Mouse (Mus musculus) urinary bladder, postnatal 36 days (tissue): ENCODE measurements around the gene Traf3ip1.

ENCODE experiments used
- DNase-seq, 2 experiments: peaks; one replicate each; pipeline ENCODE4 v3.0.0; 2022; ENCODE audit warnings: low spot score in 2 of 2, mixed read lengths in 1 of 2

Traf3ip1 gene

GRCm38 (mm10) chr1:91533483-91533882 lies 39.0 kb downstream of the Traf3ip1 start:
- DNase-seq: no peak

DNA sequence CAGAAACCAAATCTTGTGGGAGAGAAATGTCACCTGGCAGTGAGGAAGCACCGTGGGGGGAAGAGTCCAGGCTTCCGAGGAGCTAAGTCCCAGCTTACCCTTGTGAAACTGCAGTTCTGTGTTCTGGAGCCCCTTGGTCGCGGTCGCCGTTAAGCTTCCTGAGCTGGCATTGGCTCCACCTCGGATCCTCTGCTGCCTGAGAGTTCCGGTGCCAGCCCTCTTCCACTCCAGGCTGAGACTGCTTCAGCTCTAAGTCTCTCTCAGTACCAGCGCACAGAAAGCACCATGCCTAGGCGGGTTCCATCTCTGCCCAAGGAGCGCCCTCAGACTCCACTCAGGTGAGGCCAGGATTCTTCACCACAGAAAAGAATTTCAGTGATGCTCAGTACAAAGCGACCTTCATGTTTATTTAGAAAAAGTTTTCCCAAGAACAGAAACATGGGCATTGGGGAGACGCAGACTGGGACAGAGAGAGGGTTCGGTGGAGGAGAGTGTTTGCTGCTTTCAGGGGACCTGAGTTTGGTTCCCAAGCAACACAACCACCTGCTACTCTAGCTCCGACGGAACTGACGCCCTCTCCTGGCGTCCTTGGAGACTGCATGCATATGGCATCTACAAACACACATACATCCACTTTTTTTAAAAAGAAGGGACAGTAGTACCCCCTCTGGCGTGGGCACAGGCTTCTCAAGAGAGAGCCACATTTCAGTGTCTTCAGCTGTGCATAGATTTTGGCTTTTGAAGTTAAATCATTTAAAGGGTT lies 39.7 kb downstream of the Traf3ip1 start:
- DNase-seq: no peak

GRCm38 (mm10) chr1:91537786-91538569 lies 43.5 kb downstream of the Traf3ip1 start:
- no peak for DNase-seq

GRCm38 (mm10) chr1:91538570-91538929 lies 44.1 kb downstream of the Traf3ip1 start:
- no peak for DNase-seq

- no peak for DNase-seq
Observed at GRCm38 (mm10) chr1:91539246-91539645, 44.8 kb downstream of the Traf3ip1 start.

- DNase-seq: no peak
Observed at GRCm38 (mm10) chr1:91539704-91540270, 45.3 kb downstream of the Traf3ip1 start.

DNA sequence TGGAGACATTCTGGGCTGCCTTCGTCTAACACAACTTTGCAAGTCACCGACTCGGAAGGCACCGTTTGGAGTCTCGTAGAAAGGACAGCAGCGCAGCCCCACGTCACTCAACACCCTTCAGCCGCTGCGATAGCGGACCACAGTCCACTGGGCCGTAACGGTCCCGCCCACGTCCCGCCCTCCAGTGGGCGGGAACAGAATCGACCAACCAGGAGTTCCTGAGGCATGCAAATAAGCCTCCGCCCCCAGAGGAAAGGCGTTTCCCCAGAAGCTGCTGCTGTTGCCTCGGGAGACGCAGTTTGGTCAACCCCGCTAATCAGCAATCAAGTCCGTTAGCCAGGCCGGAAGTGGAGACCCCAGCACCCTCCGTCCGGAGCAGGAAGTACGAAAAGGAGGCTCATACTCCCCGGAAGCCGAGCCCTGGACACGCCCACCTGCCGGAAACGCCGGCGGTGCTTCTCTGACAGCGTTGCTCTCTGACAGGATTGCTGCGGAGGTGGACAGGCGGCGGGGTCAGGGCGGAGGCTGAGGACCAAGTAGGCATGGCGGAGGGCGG lies 45.9 kb downstream of the Traf3ip1 start, which contains the start of gene Asb1:
Gene Asb1 (plus strand): TSS at position 274 of the 556 bp plus-strand sequence.
- peak; percentile 90 to 94 for DNase-seq

DNA sequence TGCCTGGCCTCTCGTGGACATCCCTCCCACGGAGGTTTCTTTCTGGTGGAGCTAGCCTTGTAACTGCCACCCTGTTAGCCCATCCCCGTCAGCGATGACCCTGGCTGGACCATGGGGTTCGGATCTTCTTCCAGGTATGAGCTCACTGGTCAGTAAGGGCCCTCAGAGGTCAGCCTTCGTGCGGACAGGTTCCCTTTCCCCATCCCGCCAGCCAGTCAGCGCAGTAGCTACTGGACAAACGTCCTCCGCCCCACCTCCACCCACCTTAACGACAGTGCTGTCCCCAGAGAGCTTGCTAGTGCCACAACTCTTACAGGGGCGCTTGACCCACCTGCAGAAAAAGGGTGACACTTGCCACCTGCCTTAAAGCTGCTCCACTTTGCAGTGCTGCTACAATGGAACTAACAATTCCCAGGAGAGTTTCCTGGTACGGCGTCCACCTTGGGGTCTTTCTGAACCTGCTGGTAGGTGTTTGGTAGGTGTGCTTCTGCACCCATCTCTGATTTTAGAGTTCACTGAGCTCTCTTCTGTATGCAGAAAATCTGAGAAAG lies 46.7 kb downstream of the Traf3ip1 start:
- DNase-seq: no peak

DNA sequence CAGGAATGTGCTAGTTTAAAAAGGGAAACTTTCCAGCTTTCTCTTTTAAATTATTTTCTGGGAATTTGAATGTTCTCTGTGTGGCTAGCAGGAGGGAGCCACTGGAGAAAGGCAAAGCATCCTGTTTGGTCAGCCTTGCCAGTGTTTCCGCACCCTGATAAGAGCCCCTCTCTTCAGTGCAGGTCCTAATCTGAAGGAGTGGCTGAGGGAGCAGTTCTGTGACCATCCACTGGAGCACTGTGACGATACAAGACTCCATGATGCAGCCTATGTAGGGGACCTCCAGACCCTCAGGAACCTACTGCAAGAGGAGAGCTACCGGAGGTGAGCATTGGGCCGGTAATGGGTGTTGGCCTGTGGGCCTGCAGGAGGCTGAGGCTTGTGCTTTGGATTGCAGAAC lies 49.5 kb downstream of the Traf3ip1 start:
- no peak for DNase-seq

GRCm38 (mm10) chr1:91545226-91545625 lies 50.8 kb downstream of the Traf3ip1 start:
- DNase-seq: no peak

DNA sequence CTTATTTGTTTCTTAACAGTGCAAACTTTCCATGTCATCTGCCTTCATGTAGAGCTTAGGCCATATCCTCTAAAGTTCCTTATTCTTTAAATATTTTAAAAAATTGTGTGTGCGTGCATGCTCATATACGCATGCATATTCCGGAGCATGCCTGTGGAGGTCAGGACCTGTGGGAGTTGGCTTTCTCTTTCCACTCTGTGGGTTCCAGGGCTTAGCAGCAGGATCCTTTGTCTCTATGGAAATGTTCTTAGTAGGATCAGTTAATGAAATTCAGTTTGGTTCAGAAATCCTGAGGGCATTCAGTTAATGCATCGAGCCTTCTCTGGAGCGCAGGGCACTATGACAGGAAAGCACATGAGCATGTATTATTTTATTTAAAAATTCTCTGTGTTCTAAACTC lies 53.1 kb downstream of the Traf3ip1 start:
- no peak for DNase-seq

GRCm38 (mm10) chr1:91549073-91549472 lies 54.6 kb downstream of the Traf3ip1 start:
- DNase-seq: no peak

GRCm38 (mm10) chr1:91557099-91557498 lies 62.7 kb downstream of the Traf3ip1 start:
- DNase-seq: no peak

GRCm38 (mm10) chr1:91561226-91561625 lies 66.8 kb downstream of the Traf3ip1 start:
- DNase-seq: no peak

DNA sequence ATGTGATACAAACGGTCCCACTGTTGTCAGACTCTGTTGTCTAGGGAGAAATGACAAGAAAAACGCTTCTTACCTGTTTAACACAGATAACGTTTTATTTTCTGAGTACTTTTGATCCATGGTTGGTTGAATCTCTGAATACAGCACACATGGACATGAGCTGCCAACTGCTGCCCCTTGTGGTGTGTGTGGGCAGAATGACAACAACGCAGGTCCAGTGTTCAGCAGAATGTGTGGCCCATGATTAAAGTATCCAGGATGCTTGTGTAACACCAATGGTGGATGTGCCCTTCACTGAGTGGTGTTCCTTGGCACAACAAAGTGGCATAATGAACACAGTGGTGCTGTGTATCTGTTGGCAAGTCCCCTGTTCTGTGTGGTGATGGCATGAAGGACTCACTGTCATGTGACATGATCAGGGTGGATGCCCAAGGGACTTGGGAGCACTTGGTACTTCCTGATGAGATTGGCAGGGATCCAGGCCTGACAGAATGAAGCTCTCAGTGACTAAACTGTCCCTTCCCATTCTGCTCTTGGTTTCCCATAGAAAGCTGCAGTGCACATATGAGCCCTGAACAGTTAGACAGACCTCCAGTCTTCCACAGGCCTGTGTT lies 68.6 kb downstream of the Traf3ip1 start:
- no peak for DNase-seq

DNA sequence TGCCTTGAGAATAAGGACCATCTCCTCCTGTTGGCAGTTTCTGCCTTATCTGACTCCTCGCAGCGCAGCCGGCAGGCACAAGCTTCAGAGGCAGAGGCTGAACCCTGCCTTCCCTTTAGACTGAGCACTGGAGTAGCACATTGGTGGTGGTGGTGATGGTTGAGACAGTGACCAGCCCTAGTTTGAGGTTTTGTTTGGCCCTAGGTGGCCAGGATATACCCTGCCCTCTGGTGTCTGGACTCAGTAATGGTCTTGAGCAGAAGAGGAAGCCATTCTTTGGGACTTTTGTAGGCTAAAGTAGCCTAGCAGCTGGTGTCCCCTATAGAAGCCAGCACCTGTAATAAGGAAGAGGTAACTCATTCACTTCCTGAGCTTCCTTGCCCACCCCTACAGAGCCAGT lies 69.6 kb downstream of the Traf3ip1 start:
- no peak for DNase-seq

DNA sequence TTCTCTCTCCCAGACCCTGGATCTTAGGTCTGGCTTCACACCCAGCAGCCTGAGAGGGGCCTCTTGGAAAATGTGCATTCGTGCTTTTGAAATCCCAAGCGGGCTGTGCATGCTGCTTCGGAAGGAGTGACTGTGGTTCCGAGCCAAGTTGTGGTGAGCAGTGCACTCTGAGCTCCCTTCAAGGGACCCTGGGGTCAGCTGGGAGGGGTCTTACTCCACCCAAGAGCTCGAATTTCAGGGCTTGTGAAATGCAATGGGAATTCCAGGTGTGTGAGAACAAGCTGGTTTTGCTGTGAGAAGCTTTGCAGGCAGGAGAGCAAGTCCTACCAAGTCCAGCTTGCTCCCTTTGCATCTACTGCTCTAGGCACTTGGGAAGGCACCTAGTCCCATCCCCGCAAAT lies 70.2 kb downstream of the Traf3ip1 start:
- no peak for DNase-seq

- no peak for DNase-seq
Observed at GRCm38 (mm10) chr1:91567269-91567668, 72.8 kb downstream of the Traf3ip1 start.

DNA sequence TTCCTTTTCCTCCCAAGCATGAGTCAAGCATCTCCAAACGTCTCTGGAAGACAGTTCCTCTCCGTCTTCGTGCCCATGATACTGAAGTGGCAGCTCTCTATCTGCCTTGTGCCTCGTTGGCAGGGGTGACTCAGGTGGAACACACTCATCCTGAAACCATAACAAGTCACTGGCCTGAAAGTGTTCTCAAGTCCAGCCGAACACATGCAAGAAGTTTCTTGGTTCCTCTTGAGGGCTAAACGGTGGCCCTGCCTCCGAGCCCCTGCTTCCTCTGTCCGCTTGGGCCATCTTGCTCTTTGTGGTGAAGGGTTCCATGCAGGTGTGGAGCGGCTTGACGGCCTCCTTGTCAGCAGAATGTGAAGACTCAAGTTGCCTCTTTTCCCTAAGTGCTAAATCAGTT lies 78.0 kb downstream of the Traf3ip1 start:
- DNase-seq: no peak

GRCm38 (mm10) chr1:91574208-91574607 lies 79.8 kb downstream of the Traf3ip1 start:
- peak; percentile 38 for DNase-seq

- peak in 1 of 2 experiments; percentile 6 for DNase-seq
Observed at GRCm38 (mm10) chr1:91577883-91578517, 83.6 kb downstream of the Traf3ip1 start.
